Mouse (Mus musculus): Measurements from ENCODE around the gene Zpld1. TPM values are rescaled to one million over a fixed set of nuclear protein-coding genes. Genes with fewer than 3 reads are reported as not detected.

Zpld1 gene
- polyA plus RNA-seq (2014; fragmentation: Illumina TruSeq; extraction: RNeasy Lipid Tissue Mini Kit (QIAGEN cat#74804); ENCODE audit: low read depth, low replicate concordance) = 4.4 TPM

DNA sequence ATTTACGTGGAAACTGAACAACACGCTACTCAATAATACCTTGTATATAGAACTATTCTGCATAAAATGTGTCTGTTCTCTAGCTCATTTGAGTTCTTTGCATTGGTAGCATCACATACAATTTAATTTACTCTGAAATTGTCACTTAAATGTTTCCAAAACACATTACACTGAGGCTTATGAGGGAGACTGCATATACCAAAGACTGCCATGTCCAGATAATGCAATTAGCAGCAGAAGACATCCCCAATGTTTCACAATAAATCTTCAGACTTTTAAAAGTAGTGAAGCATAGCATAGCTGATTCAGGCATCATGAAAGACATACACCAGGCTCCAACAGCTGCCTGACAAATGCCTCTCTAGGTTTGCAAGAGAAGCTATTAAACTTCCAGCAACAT lies at the start of gene Zpld1:
Gene Zpld1, minus strand, starts transcription at position 101 of the 400 bp plus-strand sequence.

